7 mouse cellular contexts compared by ENCODE assay signal in the genomic region with DNA sequence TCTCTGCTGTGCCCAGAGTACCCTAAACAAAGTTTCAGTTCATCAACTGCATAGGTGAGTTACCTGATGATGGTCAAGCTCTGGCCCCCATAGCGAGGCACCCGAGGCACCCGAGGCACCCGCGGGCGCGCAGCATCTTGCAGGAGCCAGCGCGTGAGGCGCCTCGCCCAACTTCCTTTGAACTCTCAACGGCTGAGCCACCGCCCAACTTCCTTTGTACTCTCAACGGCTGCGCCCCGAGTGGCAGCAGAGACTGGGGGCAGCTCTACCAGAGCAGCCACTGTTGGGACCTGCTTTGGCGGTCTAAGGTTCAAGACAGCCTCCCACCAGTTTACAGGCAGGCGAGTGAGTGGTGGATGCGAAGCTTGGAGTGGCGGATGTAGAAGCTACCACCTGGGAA. TPM values are rescaled to one million over a fixed set of nuclear protein-coding genes. Genes with fewer than 3 reads are reported as not detected.
DNase-seq lines count a peak whose midpoint lies in the region; ATAC-seq and TF ChIP-seq lines count a peak whose summit lies in the region.
"Not testable (repeated sequence)": the region's sequence is repeated elsewhere in the genome, so short reads cannot be mapped to it uniquely, and the experiment has no call there.

A gene (minus strand): TSS at position 153 of the 400 bp plus-strand sequence.

- H3K9ac ChIP-seq in forebrain, embryonic 15.5 days (replicated peaks); heart, embryonic 13.5 days; intestine, embryonic 14.5 days (ENCODE audit: low read length); lung, embryonic 14.5 days; neural tube, embryonic 12.5 days: not testable (repeated sequence)

- not testable (repeated sequence) for H3K27ac ChIP-seq in bone marrow macrophage, adult 2 months (ENCODE audit: insufficient read depth, low read depth, low read length); forebrain, embryonic 15.5 days (replicated peaks); heart, embryonic 13.5 days (replicated peaks); intestine, embryonic 14.5 days (ENCODE audit: low read depth); lung, embryonic 14.5 days (ENCODE audit: low read depth); neural tube, embryonic 12.5 days

- not testable (repeated sequence) for H3K4me3 ChIP-seq in bone marrow macrophage, adult 2 months (ENCODE audit: insufficient read depth, low read length); forebrain, embryonic 15.5 days; heart, embryonic 13.5 days; intestine, embryonic 14.5 days (ENCODE audit: low read depth, low read length); lung, embryonic 14.5 days (ENCODE audit: low read depth, low read length); neural tube, embryonic 12.5 days

- TF ChIP-seq POLR2A in bone marrow macrophage, adult 2 months (IDR thresholded peaks at IDR 0.05; ENCODE audit: borderline replicate concordance, low read depth, low read length) = not testable (repeated sequence)

- intact Hi-C loops in left cerebral cortex, postnatal 10 days (cut with DNase I) = not testable (repeated sequence)

- H3K4me1 ChIP-seq in bone marrow macrophage, adult 2 months (ENCODE audit: control insufficient read depth, insufficient read depth, low read length); forebrain, embryonic 15.5 days; heart, embryonic 13.5 days; intestine, embryonic 14.5 days (replicated peaks; ENCODE audit: control insufficient read depth, insufficient read depth, low read length); lung, embryonic 14.5 days (ENCODE audit: insufficient read depth); neural tube, embryonic 12.5 days: not testable (repeated sequence)

- ATAC-seq in forebrain, embryonic 15.5 days (replicated peaks); heart, embryonic 13.5 days (ENCODE audit: extremely low read depth, insufficient number of reproducible peaks, low FRiP score, low TSS enrichment); intestine, embryonic 14.5 days (replicated peaks; ENCODE audit: low FRiP score, low TSS enrichment, low read depth); lung, embryonic 14.5 days (ENCODE audit: insufficient read depth); neural tube, embryonic 12.5 days (ENCODE audit: low FRiP score, low read depth): not testable (repeated sequence)

- no CpG with 5 or more reads among the region's 20 CpGs for WGBS in forebrain, embryonic 15.5 days
- WGBS in heart, embryonic 13.5 days = no CpG with 5 or more reads among the region's 20 CpGs
- no CpG with 5 or more reads among the region's 20 CpGs for WGBS in intestine, embryonic 14.5 days
- no CpG with 5 or more reads among the region's 20 CpGs for WGBS in lung, embryonic 14.5 days
- WGBS in neural tube, embryonic 12.5 days = no CpG with 5 or more reads among the region's 20 CpGs

- not testable (repeated sequence) for DNase-seq in intestine, embryonic 14.5 days (ENCODE audit: low spot score); left cerebral cortex, postnatal 10 days (ENCODE audit: extremely low spot score in 1 of 2, low spot score in 2 of 2); lung, embryonic 14.5 days

- not testable (repeated sequence) for H3K4me2 ChIP-seq in forebrain, embryonic 15.5 days (replicated peaks); heart, embryonic 13.5 days; intestine, embryonic 14.5 days (ENCODE audit: low read length); lung, embryonic 14.5 days; neural tube, embryonic 12.5 days (replicated peaks)

- H3K9me3 ChIP-seq in forebrain, embryonic 15.5 days; heart, embryonic 13.5 days; intestine, embryonic 14.5 days (ENCODE audit: control insufficient read depth, low read length); lung, embryonic 14.5 days (ENCODE audit: low read depth, low read length); neural tube, embryonic 12.5 days: not testable (repeated sequence)

- not testable (repeated sequence) for TF ChIP-seq CTCF in bone marrow macrophage, adult 2 months (IDR thresholded peaks at IDR 0.05; ENCODE audit: low read depth, low read length); lung, embryonic 14.5 days (IDR thresholded peaks at IDR 0.05; ENCODE audit: low read depth)

- H3K27me3 ChIP-seq in forebrain, embryonic 15.5 days; heart, embryonic 13.5 days (replicated peaks); intestine, embryonic 14.5 days (replicated peaks; ENCODE audit: control insufficient read depth, insufficient read depth, low read length); lung, embryonic 14.5 days (ENCODE audit: insufficient read depth, low read length); neural tube, embryonic 12.5 days (replicated peaks): not testable (repeated sequence)

- not testable (repeated sequence) for H3K36me3 ChIP-seq in forebrain, embryonic 15.5 days; heart, embryonic 13.5 days; intestine, embryonic 14.5 days (ENCODE audit: control insufficient read depth, insufficient read depth, low read length); lung, embryonic 14.5 days (ENCODE audit: insufficient read depth); neural tube, embryonic 12.5 days

RNA-seq across cellular contexts. Expression of the gene that starts here (rescaled TPM):
- 46.4 and 53.3 TPM in 2 replicates for polyA plus RNA-seq in bone marrow macrophage, adult 2 months (2012; ENCODE audit: insufficient read depth, insufficient read length, missing spikeins)
- polyA plus RNA-seq in forebrain, embryonic 15.5 days (2015; fragmentation: Nextera tagmentation; extraction: Ambion mirVana) = 163 and 174 TPM in 2 replicates
- 194 and 205 TPM in 2 replicates for polyA plus RNA-seq in heart, embryonic 13.5 days (2015; fragmentation: Nextera tagmentation; extraction: Ambion mirVana)
- 223 and 233 TPM in 2 replicates for polyA plus RNA-seq in intestine, embryonic 14.5 days (2014; fragmentation: Nextera tagmentation; extraction: Ambion mirVana)
- 100 to 1,000 TPM; 125 to 130 TPM for total RNA-seq in left cerebral cortex, postnatal 10 days (2021)
- 234 and 238 TPM in 2 replicates for polyA plus RNA-seq in lung, embryonic 14.5 days (2014; fragmentation: Nextera tagmentation; extraction: Ambion mirVana)
- 183 and 190 TPM in 2 replicates for polyA plus RNA-seq in neural tube, embryonic 12.5 days (2016; fragmentation: Nextera tagmentation; extraction: Ambion mirVana)
